Mouse (Mus musculus) neutrophil, adult 59 days (primary cell): ENCODE measurements around the gene Mesp1. TPM values are rescaled to one million over a fixed set of nuclear protein-coding genes. Genes with fewer than 3 reads are reported as not detected.

Experiments used
- total RNA-seq, 2 experiments: library from RNA; stranded (reverse); gene quantifications; 1 replicate in 1 of 2; 2 replicates in 1 of 2; pipeline ENCODE4 v1.2.4; 2023

Mesp1 gene
- total RNA-seq = not detected

DNA sequence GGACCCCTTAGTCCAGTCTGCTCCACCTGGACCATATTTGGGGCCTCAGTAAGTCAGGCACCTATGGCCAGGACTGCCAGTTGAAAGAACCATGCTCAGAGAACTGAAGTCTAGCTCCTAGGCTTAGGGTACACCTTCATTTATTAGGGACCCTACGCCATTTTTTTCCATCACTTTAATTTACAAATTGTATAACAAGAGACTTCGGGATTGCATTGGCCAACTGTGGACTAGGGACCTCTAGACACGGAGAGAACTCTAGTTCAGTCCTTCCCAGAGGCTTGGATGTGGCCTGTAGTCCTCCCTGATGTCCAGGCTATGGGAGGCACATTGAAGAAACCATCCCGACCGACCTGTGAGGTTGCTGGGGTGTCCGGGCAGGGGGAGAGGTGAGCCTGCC is at the start of gene Mesp1:
Mesp1 (minus strand) TSS at position 101 of the 400 bp plus-strand sequence.

DNA sequence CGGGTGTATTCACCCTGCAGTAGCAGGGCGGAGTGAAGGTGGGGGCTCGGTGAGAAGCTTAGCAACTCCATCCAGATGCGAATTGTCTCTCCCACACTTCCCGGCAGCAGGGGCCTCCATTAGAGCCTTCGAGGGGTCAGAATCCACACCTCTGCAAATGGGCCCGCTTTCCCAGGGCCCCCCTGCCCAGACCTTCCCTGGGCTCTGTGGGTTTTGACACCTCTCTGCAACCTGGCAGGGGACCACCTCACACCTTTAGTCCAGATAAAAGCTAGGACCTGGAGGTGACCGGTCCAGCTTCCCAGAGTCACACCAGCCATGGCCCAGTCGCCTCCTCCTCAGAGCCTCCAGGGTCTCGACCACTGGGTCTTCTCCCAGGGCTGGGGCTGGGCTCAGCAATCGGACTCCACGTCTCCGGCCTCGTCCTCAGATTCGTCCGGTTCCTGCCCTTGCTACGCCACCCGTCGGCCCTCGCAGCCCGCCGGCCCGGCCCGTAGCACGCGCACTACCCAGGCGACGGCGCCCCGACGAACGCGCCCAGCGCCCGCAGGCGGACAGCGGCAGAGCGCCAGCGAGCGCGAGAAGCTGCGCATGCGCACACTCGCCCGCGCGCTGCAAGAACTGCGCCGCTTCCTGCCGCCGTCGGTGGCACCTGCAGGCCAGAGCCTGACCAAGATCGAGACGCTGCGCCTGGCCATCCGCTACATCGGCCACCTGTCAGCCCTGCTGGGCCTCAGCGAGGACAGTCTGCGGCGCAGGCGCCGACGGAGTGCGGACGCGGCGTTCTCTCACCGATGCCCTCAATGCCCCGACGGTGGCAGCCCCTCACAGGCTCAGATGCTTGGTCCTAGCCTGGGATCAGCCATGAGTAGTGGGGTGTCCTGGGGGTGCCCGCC is 17.3 kb upstream of the Mesp1 start, which contains the start of gene Mesp2:
Mesp2 (plus strand) TSS at position 117 of the 896 bp plus-strand sequence.

DNA sequence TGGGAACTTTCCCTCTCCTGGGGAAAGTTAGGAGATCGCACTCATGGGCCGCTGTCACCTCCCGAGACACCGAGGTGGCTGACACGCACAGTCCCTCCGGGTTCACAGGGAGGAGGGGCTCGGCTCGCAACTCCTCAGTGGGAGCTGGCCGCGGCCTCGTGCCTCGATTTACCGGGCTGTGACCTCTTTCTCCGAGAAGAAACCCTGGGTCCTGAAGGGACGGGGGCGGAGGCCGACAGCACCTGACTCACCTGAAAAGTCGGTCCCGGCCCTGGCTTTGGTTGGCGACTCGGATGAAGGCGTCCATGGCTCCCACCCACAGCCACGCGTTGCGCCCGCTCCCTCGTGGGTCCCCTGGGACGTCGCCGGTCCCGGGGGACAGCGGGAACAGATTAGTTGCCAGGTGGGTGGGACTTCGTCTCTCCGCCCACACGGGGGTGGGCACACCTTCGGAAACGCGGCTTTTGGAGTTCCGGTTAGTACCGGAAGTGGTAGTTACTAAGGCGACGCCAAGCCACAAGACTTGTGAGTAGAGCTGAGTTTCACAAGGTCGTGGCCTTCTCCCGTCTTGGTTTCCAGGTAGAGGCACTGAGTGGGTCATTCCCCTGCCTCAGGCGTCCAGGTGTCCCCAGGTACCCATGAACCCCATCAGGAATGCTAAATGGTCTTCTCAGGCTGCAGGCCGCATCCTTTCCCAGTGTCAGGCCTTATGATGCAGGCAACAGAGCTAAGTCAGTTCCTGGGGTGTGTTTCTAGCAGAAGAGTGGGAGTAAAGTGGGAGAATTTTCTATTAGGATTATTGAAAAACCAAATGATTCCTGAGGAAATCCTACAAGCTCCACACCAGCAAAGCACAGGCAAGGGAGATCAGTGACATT is 50.7 kb downstream of the Mesp1 start, which contains the start of the genes Pex11a and Wdr93:
Pex11a (minus strand) TSS at position 473 of the 878 bp plus-strand sequence.
Wdr93 (plus strand) TSS at position 505 of the 878 bp plus-strand sequence.

Other genes with a start within 250 kb of the Mesp1 start
- gene Rhcg, start 176.1 kb downstream of the Mesp1 start, total RNA-seq = under 1 TPM; 0.29 to 0.38 TPM
- 10 to 100 TPM; 18.8 to 21.0 TPM for gene Ticrr, start 133.6 kb downstream of the Mesp1 start, total RNA-seq
- gene Kif7, start 78.1 kb downstream of the Mesp1 start, total RNA-seq = under 1 TPM; 0.24 to 0.42 TPM
- under 1 TPM in 1 of 2 experiments, not detected in 1; 0.55 TPM for gene Plin1, start 60.9 kb downstream of the Mesp1 start, total RNA-seq
- 1 to 10 TPM; 2.2 to 2.3 TPM for gene Pex11a, start 50.7 kb downstream of the Mesp1 start, total RNA-seq
- gene Wdr93, start 50.6 kb downstream of the Mesp1 start, total RNA-seq = not detected
- not detected for gene Mesp2, start 16.9 kb upstream of the Mesp1 start, total RNA-seq
- under 1 TPM in 1 of 2 experiments, not detected in 1; 0.20 TPM for gene Anpep, start 67.3 kb upstream of the Mesp1 start, total RNA-seq
- gene Ap3s2, start 126.9 kb upstream of the Mesp1 start, total RNA-seq = 10 to 100 TPM in 1 of 2 experiments, 1 to 10 TPM in 1; 8.8 to 12.3 TPM
- under 1 TPM; 0.80 to 0.97 TPM for gene Arpin, start 141.6 kb upstream of the Mesp1 start, total RNA-seq
- gene Zfp710, start 231.0 kb upstream of the Mesp1 start, total RNA-seq = 100 to 1,000 TPM; 124 to 146 TPM